Mouse (Mus musculus) heart, embryonic 11.5 days (tissue): ENCODE data around the gene Lipc. TPM values are rescaled to one million over a fixed set of nuclear protein-coding genes. Genes with fewer than 3 reads are reported as not detected.

Experiments used
- ATAC-seq: fragments of 200-750 bp; cut with Nextera tagmentation; replicated peaks from 2 replicates; pipeline ENCODE4 v1.8.0; 2017; ENCODE audit warnings: moderate library complexity; ENCODE audit not compliant: insufficient number of reproducible peaks, low FRiP score, low TSS enrichment
- H3K27ac ChIP-seq: fragments of 300-500 bp; sonication (generic); 2 replicates; pipeline ENCODE4 v1.5.1; 2014; ENCODE audit warnings: mild to moderate bottlenecking, low read depth, low read length
- H3K27me3 ChIP-seq: fragments of 300-500 bp; sonication (generic); 2 replicates; pipeline ENCODE4 v1.6.1; 2014; ENCODE audit warnings: mild to moderate bottlenecking, low read length, mixed read lengths; ENCODE audit not compliant: control insufficient read depth, insufficient read depth
- H3K36me3 ChIP-seq: fragments of 300-500 bp; sonication (generic); 2 replicates; pipeline ENCODE4 v1.6.1; 2014; ENCODE audit warnings: mild to moderate bottlenecking, low read length, moderate library complexity, mixed read lengths; ENCODE audit not compliant: control insufficient read depth, insufficient read depth
- H3K4me1 ChIP-seq: fragments of 300-500 bp; sonication (generic); 2 replicates; pipeline ENCODE4 v1.6.1; 2014; ENCODE audit warnings: low read length; ENCODE audit not compliant: control insufficient read depth, insufficient read depth
- H3K4me2 ChIP-seq: fragments of 300-500 bp; sonication (generic); 2 replicates; pipeline ENCODE4 v1.6.1; 2014; ENCODE audit warnings: mild to moderate bottlenecking, moderate library complexity
- H3K4me3 ChIP-seq: fragments of 300-500 bp; sonication (generic); 2 replicates; pipeline ENCODE4 v1.5.1; 2014; ENCODE audit warnings: low read depth, low read length
- H3K9ac ChIP-seq: fragments of 300-500 bp; sonication (generic); 2 replicates; pipeline ENCODE4 v1.6.1; 2014; ENCODE audit warnings: mild to moderate bottlenecking, low read depth, low read length, moderate library complexity
- H3K9me3 ChIP-seq: fragments of 300-500 bp; sonication (generic); replicated peaks from 2 replicates; pipeline ENCODE4 v1.6.1; 2016; ENCODE audit warnings: low read length; ENCODE audit not compliant: control insufficient read depth
- WGBS: fragments of 180-500 bp; shearing (Covaris S2); extraction: QIAGEN DNeasy Blood & Tissue Kit; methylation state at CpG from one replicate; pipeline ENCODE4 v1.1.7; 2014; ENCODE audit not compliant: insufficient replicate concordance; 5-methylcytosine and 5-hydroxymethylcytosine counted together
- polyA plus RNA-seq: library from polyadenylated mRNA; unstranded; fragments of >200 nt; fragmentation: Nextera tagmentation; extraction: Ambion mirVana; gene quantifications from 2 replicates; pipeline ENCODE4 v1.2.1, GENCODE M21; 2014

The Lipc gene
- polyA plus RNA-seq, 1 experiment from 2014 or later, result 0.56 TPM

- no peak for ATAC-seq
- H3K9ac ChIP-seq, result no peak overlapping the region
- H3K27me3 ChIP-seq, result no peaks in the 10 kb centered on the region
- no peak overlapping the region for H3K27ac ChIP-seq
- 72% methylated on average over 3 of the region's 3 CpGs for WGBS
- H3K4me3 ChIP-seq, result no peak overlapping the region
- H3K36me3 ChIP-seq, result no peaks in the 10 kb centered on the region
- no peak overlapping the region for H3K4me2 ChIP-seq
- H3K9me3 ChIP-seq, result no peaks in the 10 kb centered on the region
- peaks cover 10% of the 10 kb centered on the region for H3K4me1 ChIP-seq
Observed at GRCm38 (mm10) chr9:70802816-70803215, 149.2 kb downstream of the Lipc start.

- no peak overlapping the region for H3K9ac ChIP-seq
- no peak overlapping the region for H3K4me3 ChIP-seq
- no peak for ATAC-seq
- H3K4me2 ChIP-seq, result no peak overlapping the region
- WGBS, result 65% methylated on average over 3 of the region's 3 CpGs
- H3K4me1 ChIP-seq, result peaks cover 10% of the 10 kb centered on the region
- no peaks in the 10 kb centered on the region for H3K27me3 ChIP-seq
- no peaks in the 10 kb centered on the region for H3K36me3 ChIP-seq
- no peaks in the 10 kb centered on the region for H3K9me3 ChIP-seq
- no peak overlapping the region for H3K27ac ChIP-seq
Observed at GRCm38 (mm10) chr9:70801761-70802160, 150.3 kb downstream of the Lipc start.

- H3K9ac ChIP-seq, result no peak overlapping the region
- H3K27me3 ChIP-seq, result no peaks in the 10 kb centered on the region
- no peaks in the 10 kb centered on the region for H3K36me3 ChIP-seq
- no peak overlapping the region for H3K4me3 ChIP-seq
- no peak overlapping the region for H3K4me2 ChIP-seq
- no peak overlapping the region for H3K27ac ChIP-seq
- H3K4me1 ChIP-seq, result peaks cover 10% of the 10 kb centered on the region
- 43% methylated on average over 8 of the region's 8 CpGs for WGBS
- no peak for ATAC-seq
- no peaks in the 10 kb centered on the region for H3K9me3 ChIP-seq
Observed at GRCm38 (mm10) chr9:70800588-70801315, 151.3 kb downstream of the Lipc start.

- Histone ChIP-seq H3K9me3 (no peaks in the 10 kb centered on the region), H3K4me2 (no peak overlapping the region), H3K27me3 (no peaks in the 10 kb centered on the region), H3K36me3 (no peaks in the 10 kb centered on the region), H3K9ac (no peak overlapping the region), H3K4me1 (peaks cover under 1% of the 10 kb centered on the region), H3K4me3 (no peak overlapping the region), H3K27ac (no peak overlapping the region)
- WGBS, result 58% methylated on average over 2 of the region's 2 CpGs
- ATAC-seq, result no peak
Observed at GRCm38 (mm10) chr9:70795439-70795757, 156.6 kb downstream of the Lipc start.

GRCm38 (mm10) chr9:70794643-70795438, 157.2 kb downstream of the Lipc start:
- no peak overlapping the region for H3K9ac ChIP-seq
- no peak for ATAC-seq
- no peak overlapping the region for H3K4me2 ChIP-seq
- no peaks in the 10 kb centered on the region for H3K9me3 ChIP-seq
- no peaks in the 10 kb centered on the region for H3K27me3 ChIP-seq
- no peaks in the 10 kb centered on the region for H3K36me3 ChIP-seq
- H3K4me1 ChIP-seq, result no peaks in the 10 kb centered on the region
- no peak overlapping the region for H3K4me3 ChIP-seq
- H3K27ac ChIP-seq, result no peak overlapping the region
- 75% methylated on average over 15 of the region's 15 CpGs for WGBS

- no peak for ATAC-seq
- 80% methylated on average over 4 of the region's 4 CpGs for WGBS
- H3K4me1 ChIP-seq, result no peaks in the 10 kb centered on the region
- H3K9ac ChIP-seq, result no peak overlapping the region
- no peak overlapping the region for H3K4me3 ChIP-seq
- no peak overlapping the region for H3K4me2 ChIP-seq
- H3K9me3 ChIP-seq, result no peaks in the 10 kb centered on the region
- no peaks in the 10 kb centered on the region for H3K36me3 ChIP-seq
- H3K27ac ChIP-seq, result no peak overlapping the region
- no peaks in the 10 kb centered on the region for H3K27me3 ChIP-seq
Observed at GRCm38 (mm10) chr9:70790621-70791020, 161.4 kb downstream of the Lipc start.

- no peaks in the 10 kb centered on the region for H3K36me3 ChIP-seq
- H3K27me3 ChIP-seq, result no peaks in the 10 kb centered on the region
- no peaks in the 10 kb centered on the region for H3K4me1 ChIP-seq
- no peak overlapping the region for H3K27ac ChIP-seq
- ATAC-seq, result no peak
- WGBS, result 68% methylated on average over 7 of the region's 7 CpGs
- H3K4me3 ChIP-seq, result no peak overlapping the region
- H3K9ac ChIP-seq, result no peak overlapping the region
- no peak overlapping the region for H3K4me2 ChIP-seq
- no peaks in the 10 kb centered on the region for H3K9me3 ChIP-seq
Observed at GRCm38 (mm10) chr9:70788705-70789104, 163.3 kb downstream of the Lipc start.

- Histone ChIP-seq H3K36me3 (no peaks in the 10 kb centered on the region; the same call in 1 of the 2 replicates), H3K4me1 (peaks cover 3% of the 10 kb centered on the region; the same call in 1 of the 2 replicates), H3K9ac (no peak overlapping the region), H3K9me3 (no peaks in the 10 kb centered on the region), H3K4me2 (no peak overlapping the region), H3K27me3 (no peaks in the 10 kb centered on the region), H3K4me3 (no peak overlapping the region), H3K27ac (no peak overlapping the region)
- 86% methylated on average over 3 of the region's 3 CpGs for WGBS
- no peak for ATAC-seq
Observed at GRCm38 (mm10) chr9:70782191-70782590, 169.8 kb downstream of the Lipc start.
